Mouse (Mus musculus): ENCODE measurements around the gene Ankrd11. TPM values are rescaled to one million over a fixed set of nuclear protein-coding genes. Genes with fewer than 3 reads are reported as not detected.

The Ankrd11 gene
- polyA plus RNA-seq, 1 experiment: 41.9 TPM

DNA sequence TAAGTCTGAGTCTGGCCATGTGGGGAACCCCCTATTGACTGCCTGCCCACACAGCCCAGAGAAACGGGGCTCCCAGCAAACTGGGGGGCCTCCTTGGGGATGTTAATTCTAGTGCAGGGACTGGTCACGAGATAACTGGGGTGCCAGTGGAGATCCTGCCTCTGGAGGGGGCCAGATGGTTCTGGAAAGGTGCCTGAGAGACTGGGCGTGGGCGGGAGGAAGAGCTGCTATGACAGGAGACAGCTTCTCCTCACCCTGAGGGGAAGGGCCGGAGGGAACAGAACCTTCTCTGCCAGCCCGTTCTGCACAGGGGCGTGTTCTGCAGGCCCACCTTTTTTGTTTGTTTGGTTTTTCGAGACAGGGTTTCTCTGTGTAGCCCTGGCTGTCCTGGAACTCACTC is 175.8 kb downstream of the Ankrd11 start:
- Histone ChIP-seq H3K4me1 (ENCODE audit: control insufficient read depth, insufficient read depth, low read length) (peaks cover 13% of the 10 kb centered on the region), H3K36me3 (ENCODE audit: control insufficient read depth, insufficient read depth, low read length) (no peaks in the 10 kb centered on the region), H3K4me3 (ENCODE audit: control insufficient read depth, low read depth, low read length) (no peak overlapping the region), H3K27ac (ENCODE audit: control insufficient read depth, insufficient read depth, low read depth, low read length) (no peak overlapping the region), H3K27me3 (ENCODE audit: control insufficient read depth, insufficient read depth, low read length) (no peaks in the 10 kb centered on the region)
- TF ChIP-seq CTCF (IDR thresholded peaks at IDR 0.05; ENCODE audit: control insufficient read depth, insufficient read depth, insufficient replicate concordance, low read depth, low read length): no peak
- TF ChIP-seq POLR2A (IDR thresholded peaks at IDR 0.05; ENCODE audit: control insufficient read depth, low read depth, low read length): no peak

DNA sequence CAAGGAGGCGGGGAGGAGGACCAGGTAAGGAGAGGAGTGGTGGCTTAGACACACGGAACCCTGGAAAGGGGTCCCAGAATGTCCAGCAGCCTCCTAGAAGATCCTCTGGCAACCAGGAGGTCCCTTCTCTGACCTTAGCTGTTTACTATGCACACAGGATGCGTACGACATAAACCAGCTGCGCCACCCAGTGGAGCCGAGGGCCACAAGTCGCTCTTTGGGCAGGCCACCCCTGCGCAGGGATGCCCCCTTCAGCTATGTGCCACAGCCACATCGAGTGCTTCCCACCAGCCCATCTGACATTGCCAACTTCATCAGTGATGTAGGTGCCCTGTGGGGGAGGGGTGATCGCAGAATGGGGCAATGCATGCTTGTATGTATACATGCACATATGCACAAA is 176.6 kb downstream of the Ankrd11 start:
- H3K4me3 ChIP-seq (ENCODE audit: control insufficient read depth, low read depth, low read length): no peak overlapping the region

GRCm38 (mm10) chr8:122864719-122865129 is 177.4 kb downstream of the Ankrd11 start:
- Histone ChIP-seq H3K27me3 (ENCODE audit: control insufficient read depth, insufficient read depth, low read length) (no peaks in the 10 kb centered on the region), H3K27ac (ENCODE audit: control insufficient read depth, insufficient read depth, low read depth, low read length) (no peak overlapping the region), H3K4me1 (ENCODE audit: control insufficient read depth, insufficient read depth, low read length) (peaks cover 10% of the 10 kb centered on the region), H3K36me3 (ENCODE audit: control insufficient read depth, insufficient read depth, low read length) (no peaks in the 10 kb centered on the region), H3K4me3 (ENCODE audit: control insufficient read depth, low read depth, low read length) (peak overlapping the region; percentile 55)
- TF ChIP-seq CTCF (IDR thresholded peaks at IDR 0.05; ENCODE audit: control insufficient read depth, insufficient read depth, insufficient replicate concordance, low read depth, low read length): no peak
- TF ChIP-seq POLR2A (IDR thresholded peaks at IDR 0.05; ENCODE audit: control insufficient read depth, low read depth, low read length): no peak

More for the DNA sequence above, 176.6 kb downstream of the Ankrd11 start:
- H3K36me3 ChIP-seq (ENCODE audit: control insufficient read depth, insufficient read depth, low read length): no peaks in the 10 kb centered on the region
- no peak overlapping the region for H3K27ac ChIP-seq (ENCODE audit: control insufficient read depth, insufficient read depth, low read depth, low read length)
- H3K4me1 ChIP-seq (ENCODE audit: control insufficient read depth, insufficient read depth, low read length): peaks cover 13% of the 10 kb centered on the region
- TF ChIP-seq CTCF (IDR thresholded peaks at IDR 0.05; ENCODE audit: control insufficient read depth, insufficient read depth, insufficient replicate concordance, low read depth, low read length) (0 out of 2 replicates have a peak, but pooled peaks have one; percentile 11), POLR2A (IDR thresholded peaks at IDR 0.05; ENCODE audit: control insufficient read depth, low read depth, low read length) (no peak)
- no peaks in the 10 kb centered on the region for H3K27me3 ChIP-seq (ENCODE audit: control insufficient read depth, insufficient read depth, low read length)

DNA sequence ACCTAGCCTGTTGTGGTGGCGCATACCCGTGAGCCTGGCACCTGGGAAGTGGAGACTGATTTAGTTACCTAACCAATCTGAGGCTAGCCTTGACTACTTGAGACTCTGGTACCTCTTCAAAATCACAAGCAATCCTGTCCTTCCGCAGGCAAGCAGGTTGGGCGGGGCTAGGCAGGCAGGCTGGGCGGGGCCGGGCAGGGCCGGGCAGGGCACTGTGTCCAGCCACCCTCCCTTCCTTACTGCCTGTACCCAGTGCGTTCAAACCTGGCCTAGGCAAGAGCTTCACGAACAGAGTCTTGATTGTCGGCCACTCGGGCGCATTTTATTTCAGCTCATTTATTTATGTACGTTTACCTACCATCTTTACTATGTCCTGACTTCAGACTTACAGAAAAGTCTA is 182.2 kb downstream of the Ankrd11 start:
- no peak overlapping the region for H3K27ac ChIP-seq (ENCODE audit: control insufficient read depth, insufficient read depth, low read depth, low read length)
- H3K27me3 ChIP-seq (ENCODE audit: control insufficient read depth, insufficient read depth, low read length): no peaks in the 10 kb centered on the region
- H3K36me3 ChIP-seq (ENCODE audit: control insufficient read depth, insufficient read depth, low read length): no peaks in the 10 kb centered on the region
- no peak for TF ChIP-seq POLR2A (IDR thresholded peaks at IDR 0.05; ENCODE audit: control insufficient read depth, low read depth, low read length)
- H3K4me3 ChIP-seq (ENCODE audit: control insufficient read depth, low read depth, low read length): no peak overlapping the region
- H3K4me1 ChIP-seq (ENCODE audit: control insufficient read depth, insufficient read depth, low read length): peaks cover 5% of the 10 kb centered on the region

GRCm38 (mm10) chr8:122856288-122856687 is 185.8 kb downstream of the Ankrd11 start:
- no peaks in the 10 kb centered on the region for H3K36me3 ChIP-seq (ENCODE audit: control insufficient read depth, insufficient read depth, low read length)
- no peaks in the 10 kb centered on the region for H3K4me1 ChIP-seq (ENCODE audit: control insufficient read depth, insufficient read depth, low read length)
- no peak for TF ChIP-seq POLR2A (IDR thresholded peaks at IDR 0.05; ENCODE audit: control insufficient read depth, low read depth, low read length)
- TF ChIP-seq CTCF (IDR thresholded peaks at IDR 0.05; ENCODE audit: control insufficient read depth, insufficient read depth, insufficient replicate concordance, low read depth, low read length): no peak
- H3K27ac ChIP-seq (ENCODE audit: control insufficient read depth, insufficient read depth, low read depth, low read length): no peak overlapping the region
- no peaks in the 10 kb centered on the region for H3K27me3 ChIP-seq (ENCODE audit: control insufficient read depth, insufficient read depth, low read length)
- no peak overlapping the region for H3K4me3 ChIP-seq (ENCODE audit: control insufficient read depth, low read depth, low read length)

DNA sequence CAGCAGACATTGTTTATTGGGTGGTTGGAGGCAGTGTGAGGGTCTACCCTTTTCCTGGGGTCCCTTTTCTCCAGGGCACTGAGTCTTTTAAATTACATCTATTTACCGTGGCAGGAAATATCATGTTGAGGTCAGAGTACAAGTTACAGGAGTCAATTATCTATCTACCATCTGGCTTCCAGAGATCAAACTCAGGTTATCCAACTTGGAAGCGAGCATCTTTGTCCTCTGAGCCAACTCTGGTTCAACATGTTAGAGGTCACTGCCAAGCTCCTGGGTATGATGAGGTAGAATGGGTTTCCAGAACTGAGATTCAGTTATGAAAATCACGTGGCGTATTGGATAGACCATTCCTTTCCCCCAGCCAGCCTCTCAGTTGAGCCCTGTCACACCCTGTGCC is 187.0 kb downstream of the Ankrd11 start:
- Histone ChIP-seq H3K4me3 (ENCODE audit: control insufficient read depth, low read depth, low read length) (no peak overlapping the region), H3K27me3 (ENCODE audit: control insufficient read depth, insufficient read depth, low read length) (no peaks in the 10 kb centered on the region), H3K27ac (ENCODE audit: control insufficient read depth, insufficient read depth, low read depth, low read length) (no peak overlapping the region), H3K4me1 (ENCODE audit: control insufficient read depth, insufficient read depth, low read length) (no peaks in the 10 kb centered on the region), H3K36me3 (ENCODE audit: control insufficient read depth, insufficient read depth, low read length) (no peaks in the 10 kb centered on the region)
- TF ChIP-seq POLR2A (IDR thresholded peaks at IDR 0.05; ENCODE audit: control insufficient read depth, low read depth, low read length) (no peak), CTCF (IDR thresholded peaks at IDR 0.05; ENCODE audit: control insufficient read depth, insufficient read depth, insufficient replicate concordance, low read depth, low read length) (no peak)

- no peak overlapping the region for H3K27ac ChIP-seq (ENCODE audit: control insufficient read depth, insufficient read depth, low read depth, low read length)
- TF ChIP-seq POLR2A (IDR thresholded peaks at IDR 0.05; ENCODE audit: control insufficient read depth, low read depth, low read length): no peak
- no peak for TF ChIP-seq CTCF (IDR thresholded peaks at IDR 0.05; ENCODE audit: control insufficient read depth, insufficient read depth, insufficient replicate concordance, low read depth, low read length)
- no peaks in the 10 kb centered on the region for H3K4me1 ChIP-seq (ENCODE audit: control insufficient read depth, insufficient read depth, low read length)
- no peaks in the 10 kb centered on the region for H3K27me3 ChIP-seq (ENCODE audit: control insufficient read depth, insufficient read depth, low read length)
- no peaks in the 10 kb centered on the region for H3K36me3 ChIP-seq (ENCODE audit: control insufficient read depth, insufficient read depth, low read length)
- no peak overlapping the region for H3K4me3 ChIP-seq (ENCODE audit: control insufficient read depth, low read depth, low read length)
Observed at GRCm38 (mm10) chr8:122854388-122854787, 187.7 kb downstream of the Ankrd11 start.

DNA sequence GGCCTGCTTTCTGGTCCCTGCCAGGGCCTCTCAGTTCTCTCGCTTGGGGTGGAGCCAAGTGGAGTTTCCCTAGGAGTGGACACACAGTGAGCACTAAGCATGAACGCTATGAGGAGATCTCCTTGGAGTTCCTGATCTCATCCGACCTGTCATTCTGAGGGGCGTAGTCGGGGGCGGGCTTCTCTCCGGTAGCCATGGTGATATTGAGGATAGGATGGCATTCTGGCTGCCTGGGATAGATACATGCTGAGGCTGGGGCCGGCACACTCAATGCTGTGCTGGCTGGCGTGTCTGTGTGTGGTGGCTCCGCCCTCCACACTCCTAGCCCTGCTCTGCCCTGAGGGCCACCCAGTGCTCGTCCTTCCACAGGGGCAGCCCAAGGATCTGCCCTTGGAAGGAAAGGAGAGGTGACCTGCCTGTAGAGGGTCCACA is 188.7 kb downstream of the Ankrd11 start:
- no peak overlapping the region for H3K27ac ChIP-seq (ENCODE audit: control insufficient read depth, insufficient read depth, low read depth, low read length)
- H3K4me3 ChIP-seq (ENCODE audit: control insufficient read depth, low read depth, low read length): no peak overlapping the region
- H3K36me3 ChIP-seq (ENCODE audit: control insufficient read depth, insufficient read depth, low read length): no peaks in the 10 kb centered on the region
- no peaks in the 10 kb centered on the region for H3K4me1 ChIP-seq (ENCODE audit: control insufficient read depth, insufficient read depth, low read length)
- no peaks in the 10 kb centered on the region for H3K27me3 ChIP-seq (ENCODE audit: control insufficient read depth, insufficient read depth, low read length)
- no peak for TF ChIP-seq CTCF (IDR thresholded peaks at IDR 0.05; ENCODE audit: control insufficient read depth, insufficient read depth, insufficient replicate concordance, low read depth, low read length)
- no peak for TF ChIP-seq POLR2A (IDR thresholded peaks at IDR 0.05; ENCODE audit: control insufficient read depth, low read depth, low read length)
